Mouse (Mus musculus): ENCODE measurements around the gene Fbxw11.

DNA sequence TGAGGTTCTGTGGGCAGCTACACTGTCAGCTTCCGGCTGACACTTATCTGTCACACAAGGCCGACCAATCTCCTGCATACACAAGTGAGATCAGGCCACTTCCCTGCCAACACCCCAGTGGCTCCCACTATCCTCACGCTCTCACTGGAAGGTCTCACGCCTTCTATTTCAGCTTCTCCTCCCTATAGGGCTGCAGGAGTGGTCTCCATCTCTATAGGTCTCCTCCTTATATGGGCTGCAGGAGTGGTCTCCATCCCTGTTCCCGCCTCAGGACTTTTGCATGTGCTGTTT, 110.0 kb downstream of the Fbxw11 start:
- TF ChIP-seq CTCF (IDR thresholded peaks at IDR 0.05; ENCODE audit: borderline replicate concordance, insufficient read depth, low read depth, low read length) (no peak), POLR2A (IDR thresholded peaks at IDR 0.05; ENCODE audit: borderline replicate concordance, insufficient read depth, low read length) (no peak)

All from cerebellum, adult 2 months (tissue).